Mouse (Mus musculus): ENCODE data around the gene Nptxr.

DNA sequence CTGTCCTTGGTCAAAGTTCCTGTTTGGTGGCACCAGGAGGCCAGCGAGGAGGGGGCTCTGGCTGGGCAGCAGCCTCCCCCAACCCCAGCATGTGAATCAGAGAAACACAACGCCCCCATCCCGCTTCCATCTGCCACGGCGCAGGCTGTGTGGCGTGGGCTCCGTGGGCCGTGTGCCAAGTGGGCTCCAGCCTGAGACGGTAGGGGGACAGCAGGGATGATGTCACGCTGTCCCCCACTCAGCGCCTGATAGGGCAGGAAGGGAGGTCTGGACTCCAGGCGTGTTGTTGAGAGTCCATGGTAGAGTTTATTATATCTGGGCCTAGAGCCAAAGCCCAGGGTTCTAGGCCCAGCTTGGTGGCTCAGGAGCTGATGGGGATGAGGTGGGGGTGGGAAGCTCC, 8.3 kb downstream of the Nptxr start:
- TF ChIP-seq CTCF (IDR thresholded peaks at IDR 0.05; ENCODE audit: insufficient read depth, low read depth, low read length): no peak
- no peak for TF ChIP-seq POLR2A (IDR thresholded peaks at IDR 0.05; ENCODE audit: insufficient read depth, low read depth, low read length)

All from olfactory bulb, adult 2 months (tissue).